Mouse (Mus musculus) hindbrain, embryonic 12.5 days (tissue): ENCODE measurements around the gene Smad1. TPM values are rescaled to one million over a fixed set of nuclear protein-coding genes. Genes with fewer than 3 reads are reported as not detected.

Experiments used
- ATAC-seq: fragments of 200-750 bp; cut with Nextera tagmentation; 2 replicates; pipeline ENCODE4 v1.8.0; 2017; ENCODE audit warnings: moderate TSS enrichment; ENCODE audit not compliant: low FRiP score
- H3K27ac ChIP-seq: fragments of 300-500 bp; sonication (generic); 2 replicates; pipeline ENCODE4 v1.5.1; 2016; ENCODE audit warnings: mild to moderate bottlenecking
- H3K27me3 ChIP-seq: fragments of 300-500 bp; sonication (generic); 2 replicates; pipeline ENCODE4 v1.6.1; 2016; ENCODE audit warnings: mild to moderate bottlenecking
- H3K36me3 ChIP-seq: fragments of 300-500 bp; sonication (generic); 2 replicates; pipeline ENCODE4 v1.6.1; 2016; ENCODE audit warnings: mild to moderate bottlenecking
- H3K4me1 ChIP-seq: fragments of 300-500 bp; sonication (generic); 2 replicates; pipeline ENCODE4 v1.6.1; 2016
- H3K4me2 ChIP-seq: fragments of 300-500 bp; sonication (generic); replicated peaks from 2 replicates; pipeline ENCODE4 v1.6.1; 2016; ENCODE audit warnings: mild to moderate bottlenecking
- H3K4me3 ChIP-seq: fragments of 300-500 bp; sonication (generic); 2 replicates; pipeline ENCODE4 v1.5.1; 2016; ENCODE audit warnings: mild to moderate bottlenecking
- H3K9ac ChIP-seq: fragments of 300-500 bp; sonication (generic); 2 replicates; pipeline ENCODE4 v1.6.1; 2016; ENCODE audit warnings: mild to moderate bottlenecking, moderate library complexity
- H3K9me3 ChIP-seq: fragments of 300-500 bp; sonication (generic); replicated peaks from 2 replicates; pipeline ENCODE4 v1.6.1; 2016; ENCODE audit warnings: mild to moderate bottlenecking
- WGBS: fragments of 180-500 bp; shearing (Covaris S2); methylation state at CpG from one replicate; pipeline ENCODE4 v1.1.7; 2016; 5-methylcytosine and 5-hydroxymethylcytosine counted together
- polyA plus RNA-seq: library from polyadenylated mRNA; unstranded; fragments of >200 nt; fragmentation: Nextera tagmentation; extraction: Ambion mirVana; gene quantifications from 2 replicates; pipeline ENCODE4 v1.2.1, GENCODE M21; 2016

Smad1 gene
- polyA plus RNA-seq, 1 experiment from 2014 or later: 76.9 TPM

GRCm38 (mm10) chr8:79367350-79367749 is 32.0 kb downstream of the Smad1 start:
- H3K27ac ChIP-seq: no peak overlapping the region
- H3K4me1 ChIP-seq: 0 out of 2 replicates have a peak, but pooled peaks cover 3% of the 10 kb centered on the region
- no peak overlapping the region for H3K9ac ChIP-seq
- H3K36me3 ChIP-seq: peaks cover 58% of the 10 kb centered on the region
- no peak overlapping the region for H3K4me3 ChIP-seq
- no peak overlapping the region for H3K4me2 ChIP-seq
- WGBS: 81% methylated on average over 11 of the region's 12 CpGs
- H3K27me3 ChIP-seq: no peaks in the 10 kb centered on the region
- ATAC-seq: no peak
- H3K9me3 ChIP-seq: no peaks in the 10 kb centered on the region

DNA sequence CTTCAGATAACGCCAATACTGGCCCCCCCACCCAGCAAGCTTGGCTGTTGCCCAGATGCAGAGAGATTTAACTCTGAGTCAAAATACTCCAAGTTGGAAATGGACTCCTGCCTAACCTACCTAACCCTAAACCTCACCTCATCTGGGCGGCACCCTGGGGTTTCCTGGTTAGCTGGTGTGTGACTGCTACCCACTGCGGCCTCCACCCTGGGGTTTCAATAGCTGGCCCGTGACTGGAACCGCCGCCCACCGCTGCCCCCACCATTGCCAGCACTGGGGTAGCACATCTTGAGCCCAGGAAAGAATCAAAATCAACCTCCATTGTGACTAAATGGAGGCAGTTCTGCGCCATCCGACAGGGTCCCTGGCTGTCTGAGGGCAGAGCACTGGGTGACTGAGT is 33.1 kb downstream of the Smad1 start:
- Histone ChIP-seq H3K9me3 (no peaks in the 10 kb centered on the region), H3K9ac (no peak overlapping the region), H3K27ac (no peak overlapping the region), H3K27me3 (no peaks in the 10 kb centered on the region), H3K4me2 (no peak overlapping the region), H3K4me1 (peaks cover 6% of the 10 kb centered on the region; the same call in 1 of the 2 replicates), H3K36me3 (peaks cover 49% of the 10 kb centered on the region), H3K4me3 (no peak overlapping the region)
- WGBS: 91% methylated on average over 9 of the region's 9 CpGs
- no peak for ATAC-seq

GRCm38 (mm10) chr8:79365707-79366106 is 33.6 kb downstream of the Smad1 start:
- H3K4me3 ChIP-seq: no peak overlapping the region
- H3K9me3 ChIP-seq: no peaks in the 10 kb centered on the region
- ATAC-seq: no peak
- peaks cover 12% of the 10 kb centered on the region for H3K4me1 ChIP-seq
- H3K27me3 ChIP-seq: no peaks in the 10 kb centered on the region
- 93% methylated on average over 3 of the region's 3 CpGs for WGBS
- H3K27ac ChIP-seq: no peak overlapping the region
- H3K9ac ChIP-seq: no peak overlapping the region
- peaks cover 44% of the 10 kb centered on the region for H3K36me3 ChIP-seq
- no peak overlapping the region for H3K4me2 ChIP-seq

- no peaks in the 10 kb centered on the region for H3K9me3 ChIP-seq
- no peaks in the 10 kb centered on the region for H3K27me3 ChIP-seq
- H3K4me2 ChIP-seq: no peak overlapping the region
- H3K4me1 ChIP-seq: peaks cover 18% of the 10 kb centered on the region
- H3K36me3 ChIP-seq: peaks cover 35% of the 10 kb centered on the region
- H3K27ac ChIP-seq: no peak overlapping the region
- no peak overlapping the region for H3K9ac ChIP-seq
- H3K4me3 ChIP-seq: no peak overlapping the region
- 90% methylated on average over 8 of the region's 8 CpGs for WGBS
- ATAC-seq: no peak
Measured at GRCm38 (mm10) chr8:79364806-79365205, 34.5 kb downstream of the Smad1 start.

GRCm38 (mm10) chr8:79362430-79362829 is 36.9 kb downstream of the Smad1 start:
- Histone ChIP-seq H3K27me3 (no peaks in the 10 kb centered on the region), H3K36me3 (peaks cover 19% of the 10 kb centered on the region), H3K9me3 (no peaks in the 10 kb centered on the region), H3K4me2 (no peak overlapping the region), H3K4me3 (no peak overlapping the region), H3K9ac (no peak overlapping the region), H3K27ac (no peak overlapping the region), H3K4me1 (peaks cover 18% of the 10 kb centered on the region)
- WGBS: 76% methylated on average over 2 of the region's 2 CpGs
- ATAC-seq: no peak

- Histone ChIP-seq H3K4me2 (no peak overlapping the region), H3K4me3 (no peak overlapping the region), H3K4me1 (peaks cover 24% of the 10 kb centered on the region), H3K9me3 (no peaks in the 10 kb centered on the region), H3K36me3 (peaks cover 22% of the 10 kb centered on the region), H3K27ac (peak overlapping the region; percentile 41; the same call in 1 of the 2 replicates), H3K9ac (no peak overlapping the region), H3K27me3 (no peaks in the 10 kb centered on the region)
- WGBS: 64% methylated on average over 6 of the region's 6 CpGs
- no peak for ATAC-seq
Measured at GRCm38 (mm10) chr8:79360774-79361527, 38.4 kb downstream of the Smad1 start.

GRCm38 (mm10) chr8:79360302-79360701 is 39.0 kb downstream of the Smad1 start:
- H3K9ac ChIP-seq: no peak overlapping the region
- peak overlapping the region; percentile 41; the same call in 1 of the 2 replicates for H3K27ac ChIP-seq
- H3K4me1 ChIP-seq: peaks cover 28% of the 10 kb centered on the region
- H3K4me3 ChIP-seq: no peak overlapping the region
- 34% methylated on average over 9 of the region's 9 CpGs for WGBS
- H3K36me3 ChIP-seq: peaks cover 23% of the 10 kb centered on the region
- H3K9me3 ChIP-seq: no peaks in the 10 kb centered on the region
- no peak for ATAC-seq
- H3K27me3 ChIP-seq: no peaks in the 10 kb centered on the region
- no peak overlapping the region for H3K4me2 ChIP-seq

- H3K4me3 ChIP-seq: no peak overlapping the region
- 50% methylated on average over 16 of the region's 16 CpGs for WGBS
- H3K9me3 ChIP-seq: no peaks in the 10 kb centered on the region
- peaks cover 18% of the 10 kb centered on the region for H3K4me1 ChIP-seq
- H3K4me2 ChIP-seq: no peak overlapping the region
- ATAC-seq: peak; percentile 68
- no peaks in the 10 kb centered on the region for H3K27me3 ChIP-seq
- no peak overlapping the region for H3K9ac ChIP-seq
- peak overlapping the region; percentile 68 for H3K27ac ChIP-seq
- peaks cover 31% of the 10 kb centered on the region for H3K36me3 ChIP-seq
Measured at GRCm38 (mm10) chr8:79355721-79356434, 43.4 kb downstream of the Smad1 start.

GRCm38 (mm10) chr8:79354009-79354408 is 45.3 kb downstream of the Smad1 start:
- no peak overlapping the region for H3K9ac ChIP-seq
- H3K36me3 ChIP-seq: peaks cover 38% of the 10 kb centered on the region
- 91% methylated on average over 7 of the region's 7 CpGs for WGBS
- H3K27me3 ChIP-seq: no peaks in the 10 kb centered on the region
- H3K4me3 ChIP-seq: no peak overlapping the region
- H3K27ac ChIP-seq: no peak overlapping the region
- no peak overlapping the region for H3K4me2 ChIP-seq
- peaks cover 19% of the 10 kb centered on the region for H3K4me1 ChIP-seq
- no peak for ATAC-seq
- H3K9me3 ChIP-seq: no peaks in the 10 kb centered on the region

DNA sequence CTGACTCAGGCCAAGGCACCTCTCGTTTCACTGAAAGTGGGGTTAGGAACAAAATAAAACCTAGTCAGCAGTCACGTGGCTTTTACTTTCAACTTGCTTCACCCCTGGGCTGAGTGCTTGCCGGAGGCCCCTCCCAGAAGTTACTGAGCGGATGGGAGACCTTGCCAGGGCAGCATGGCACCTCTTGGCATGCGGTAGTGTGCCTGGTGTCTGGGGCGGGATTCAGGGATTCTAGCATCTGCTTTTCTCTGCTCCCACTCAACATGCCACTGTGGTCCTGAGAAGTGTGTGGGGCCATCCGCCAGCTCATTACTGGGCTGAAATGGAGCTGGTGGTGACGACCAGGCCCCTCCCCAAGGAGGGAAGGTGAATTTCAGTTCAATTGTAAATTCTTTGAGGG is 47.4 kb downstream of the Smad1 start:
- no peak for ATAC-seq
- Histone ChIP-seq H3K9me3 (no peaks in the 10 kb centered on the region), H3K27me3 (no peaks in the 10 kb centered on the region), H3K36me3 (peaks cover 41% of the 10 kb centered on the region), H3K27ac (no peak overlapping the region), H3K9ac (no peak overlapping the region), H3K4me3 (no peak overlapping the region), H3K4me1 (peaks cover 19% of the 10 kb centered on the region), H3K4me2 (no peak overlapping the region)
- 83% methylated on average over 8 of the region's 8 CpGs for WGBS

DNA sequence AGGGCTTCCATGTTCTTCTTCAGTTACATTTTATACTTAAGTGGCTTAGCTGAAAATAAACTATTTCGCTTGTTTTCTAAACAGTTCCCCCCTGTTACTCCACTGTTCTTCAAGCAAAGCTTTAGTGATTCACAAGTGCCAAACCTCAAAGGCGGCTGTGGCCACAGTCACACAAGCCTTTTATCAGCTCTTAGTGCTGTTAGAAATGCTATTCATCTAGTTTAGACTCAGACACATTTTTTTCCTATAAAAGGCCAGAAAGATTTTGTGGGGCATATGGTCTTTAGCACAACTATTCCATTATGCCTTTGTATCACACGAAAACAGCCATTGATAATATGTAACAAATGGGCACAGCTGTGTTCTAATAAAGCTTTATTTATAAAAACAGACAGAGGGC is 48.5 kb downstream of the Smad1 start:
- WGBS: 62% methylated on average over 3 of the region's 3 CpGs
- Histone ChIP-seq H3K27me3 (no peaks in the 10 kb centered on the region), H3K4me2 (no peak overlapping the region), H3K9ac (no peak overlapping the region), H3K9me3 (no peaks in the 10 kb centered on the region), H3K27ac (no peak overlapping the region), H3K4me3 (no peak overlapping the region), H3K4me1 (peaks cover 12% of the 10 kb centered on the region), H3K36me3 (peaks cover 42% of the 10 kb centered on the region)
- ATAC-seq: no peak

- 74% methylated on average over 6 of the region's 6 CpGs for WGBS
- Histone ChIP-seq H3K4me2 (no peak overlapping the region), H3K27ac (peak overlapping the region; percentile 60)
Measured at GRCm38 (mm10) chr8:79350094-79350593, 49.2 kb downstream of the Smad1 start.

More at GRCm38 (mm10) chr8:79350094-79350593, 49.2 kb downstream of the Smad1 start:
- no peaks in the 10 kb centered on the region for H3K27me3 ChIP-seq
- no peak overlapping the region for H3K4me3 ChIP-seq
- peaks cover 9% of the 10 kb centered on the region for H3K4me1 ChIP-seq
- H3K36me3 ChIP-seq: peaks cover 38% of the 10 kb centered on the region
- H3K9ac ChIP-seq: no peak overlapping the region
- H3K9me3 ChIP-seq: no peaks in the 10 kb centered on the region
- peak; percentile 77 for ATAC-seq
